Mouse (Mus musculus) lung, embryonic 16.5 days (tissue): ENCODE data around the gene Nicn1. TPM values are rescaled to one million over a fixed set of nuclear protein-coding genes. Genes with fewer than 3 reads are reported as not detected.

Experiments used
- ATAC-seq: fragments of 200-750 bp; cut with Nextera tagmentation; 2 replicates; pipeline ENCODE4 v1.8.0; 2017; ENCODE audit warnings: low read depth, mild to moderate bottlenecking, moderate library complexity
- H3K27ac ChIP-seq: fragments of 300-500 bp; sonication (generic); 2 replicates; pipeline ENCODE4 v1.5.1; 2014; ENCODE audit warnings: mild to moderate bottlenecking, control low read depth, low read length
- H3K27me3 ChIP-seq: fragments of 300-500 bp; sonication (generic); 2 replicates; pipeline ENCODE4 v1.6.1; 2014; ENCODE audit warnings: low read depth, low read length, mixed read lengths; ENCODE audit not compliant: control insufficient read depth, insufficient read depth
- H3K36me3 ChIP-seq: fragments of 300-500 bp; sonication (generic); 2 replicates; pipeline ENCODE4 v1.6.1; 2014; ENCODE audit warnings: low read length; ENCODE audit not compliant: control insufficient read depth, insufficient read depth
- H3K4me1 ChIP-seq: fragments of 300-500 bp; sonication (generic); replicated peaks from 2 replicates; pipeline ENCODE4 v1.6.1; 2014; ENCODE audit warnings: low read length, mixed read lengths; ENCODE audit not compliant: control insufficient read depth, insufficient read depth
- H3K4me2 ChIP-seq: fragments of 300-500 bp; sonication (generic); 2 replicates; pipeline ENCODE4 v1.6.1; 2014; ENCODE audit warnings: low read depth, low read length, control low read depth
- H3K4me3 ChIP-seq: fragments of 300-500 bp; sonication (generic); 2 replicates; pipeline ENCODE4 v1.5.1; 2014; ENCODE audit warnings: mild to moderate bottlenecking, low read length, control low read depth
- H3K9ac ChIP-seq: fragments of 300-500 bp; sonication (generic); 2 replicates; pipeline ENCODE4 v1.6.1; 2014; ENCODE audit warnings: low read length, control low read depth
- H3K9me3 ChIP-seq: fragments of 300-500 bp; sonication (generic); 2 replicates; pipeline ENCODE4 v1.6.1; 2016; ENCODE audit warnings: low read length; ENCODE audit not compliant: control insufficient read depth
- WGBS: fragments of 180-500 bp; shearing (Covaris S2); extraction: QIAGEN DNeasy Blood & Tissue Kit; methylation state at CpG from one replicate; pipeline ENCODE4 v1.1.7; 2014; 5-methylcytosine and 5-hydroxymethylcytosine counted together
- polyA plus RNA-seq: library from polyadenylated mRNA; unstranded; fragments of >200 nt; fragmentation: Nextera tagmentation; extraction: Ambion mirVana; gene quantifications from 2 replicates; pipeline ENCODE4 v1.2.1, GENCODE M21; 2015

Nicn1 gene
- polyA plus RNA-seq, 1 experiment from 2014 or later, result 36.8 TPM

DNA sequence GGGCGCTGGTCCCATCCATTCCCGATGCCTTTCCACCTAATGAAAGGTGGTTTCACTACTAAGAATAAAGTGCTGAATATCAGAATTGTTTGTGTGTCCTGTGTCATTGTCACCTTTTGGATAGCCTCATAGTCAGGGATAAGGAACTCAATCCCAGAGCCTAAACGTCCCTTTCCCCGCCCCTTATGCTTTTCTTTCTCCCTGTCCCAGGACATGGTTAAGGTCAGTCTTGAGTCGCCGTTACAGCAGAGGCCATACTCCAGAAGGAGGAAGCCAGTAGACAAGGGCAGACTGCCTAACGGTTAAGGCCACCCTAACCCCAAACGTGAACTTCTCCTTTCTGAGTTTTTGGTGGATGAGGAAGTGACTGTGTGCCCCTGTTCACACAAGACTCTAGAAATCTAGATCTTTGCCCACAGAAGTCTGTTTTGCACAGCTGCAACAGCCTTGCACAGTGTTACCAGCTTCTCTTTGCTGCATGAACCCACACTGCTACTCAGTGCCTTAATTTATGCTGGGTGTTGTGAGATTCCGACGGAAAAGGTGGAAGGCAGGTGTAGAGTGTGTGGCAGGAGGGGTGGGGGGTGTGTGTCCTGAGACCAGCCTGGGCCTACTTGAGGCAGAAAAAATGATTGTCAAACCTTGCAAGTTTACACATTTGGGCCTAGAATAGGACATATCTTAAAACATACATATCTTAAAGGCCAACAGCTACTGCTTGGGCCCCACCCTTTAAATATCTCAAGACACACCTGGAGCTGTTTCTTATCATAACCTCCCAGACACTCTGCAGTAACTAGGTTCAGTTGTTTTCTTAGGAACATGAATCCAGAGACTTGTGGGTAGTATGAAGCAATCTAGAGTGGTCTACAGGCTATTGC, 50.3 kb downstream of the Nicn1 start:
- H3K36me3 ChIP-seq, result peaks cover 11% of the 10 kb centered on the region
- H3K27me3 ChIP-seq, result no peaks in the 10 kb centered on the region
- H3K4me2 ChIP-seq, result peak overlapping the region; percentile 68
- no peaks in the 10 kb centered on the region for H3K9me3 ChIP-seq
- peak overlapping the region; percentile 93 for H3K9ac ChIP-seq
- peak overlapping the region; percentile 65 for H3K4me3 ChIP-seq
- peak overlapping the region; percentile 95 for H3K27ac ChIP-seq
- no peak for ATAC-seq
- H3K4me1 ChIP-seq, result peaks cover 28% of the 10 kb centered on the region
- 37% methylated on average over 10 of the region's 10 CpGs for WGBS

DNA sequence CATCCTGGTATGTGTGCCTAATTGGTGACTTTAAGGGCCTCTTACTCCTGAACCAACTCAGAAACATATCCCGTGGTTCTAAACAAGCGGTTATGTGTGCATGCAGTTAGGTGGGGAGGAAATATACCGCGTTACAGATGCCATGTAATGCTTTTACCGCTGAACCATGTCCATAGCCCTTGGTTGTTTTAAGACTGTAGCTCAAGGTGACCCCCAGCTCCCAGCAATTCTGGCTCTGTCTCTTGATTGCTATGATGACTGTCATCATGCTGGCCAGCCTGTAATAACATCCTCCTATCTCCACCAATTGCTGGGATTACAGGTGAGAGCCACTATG, 50.9 kb downstream of the Nicn1 start:
- Histone ChIP-seq H3K9ac (0 out of 2 replicates have a peak overlapping the region, but pooled peaks have one; percentile 93), H3K36me3 (peaks cover 6% of the 10 kb centered on the region), H3K27ac (peak overlapping the region; percentile 59), H3K4me3 (peak overlapping the region; percentile 65; the same call in 1 of the 2 replicates), H3K27me3 (no peaks in the 10 kb centered on the region), H3K4me1 (peaks cover 28% of the 10 kb centered on the region), H3K9me3 (no peaks in the 10 kb centered on the region), H3K4me2 (peak overlapping the region; percentile 68)
- 82% methylated on average over 5 of the region's 5 CpGs for WGBS
- no peak for ATAC-seq

DNA sequence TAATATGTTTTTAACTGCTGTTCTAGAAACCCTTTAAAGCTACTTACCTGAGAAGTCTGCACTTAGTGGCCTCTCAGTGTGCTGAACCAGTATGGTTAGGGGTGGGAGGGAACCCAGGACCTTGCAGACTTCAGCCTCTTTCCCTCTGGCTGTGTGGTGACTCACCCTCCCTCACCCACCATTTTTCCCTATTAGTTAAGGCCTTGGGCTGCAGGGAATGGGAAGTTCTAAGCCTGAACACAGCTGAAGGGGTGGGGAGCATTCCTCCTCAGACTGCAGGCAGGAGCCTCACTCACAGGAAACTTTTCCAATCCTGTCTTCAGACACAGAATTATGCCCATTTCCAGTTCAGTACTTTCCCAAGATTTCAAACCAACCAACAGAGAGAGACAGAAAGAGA, 51.6 kb downstream of the Nicn1 start:
- peaks cover 29% of the 10 kb centered on the region for H3K4me1 ChIP-seq
- H3K4me3 ChIP-seq, result no peak overlapping the region
- peaks cover 4% of the 10 kb centered on the region for H3K36me3 ChIP-seq
- H3K9ac ChIP-seq, result no peak overlapping the region
- H3K27me3 ChIP-seq, result no peaks in the 10 kb centered on the region
- no peak for ATAC-seq
- peak overlapping the region; percentile 28; the same call in 1 of the 2 replicates for H3K27ac ChIP-seq
- H3K9me3 ChIP-seq, result no peaks in the 10 kb centered on the region
- H3K4me2 ChIP-seq, result no peak overlapping the region

DNA sequence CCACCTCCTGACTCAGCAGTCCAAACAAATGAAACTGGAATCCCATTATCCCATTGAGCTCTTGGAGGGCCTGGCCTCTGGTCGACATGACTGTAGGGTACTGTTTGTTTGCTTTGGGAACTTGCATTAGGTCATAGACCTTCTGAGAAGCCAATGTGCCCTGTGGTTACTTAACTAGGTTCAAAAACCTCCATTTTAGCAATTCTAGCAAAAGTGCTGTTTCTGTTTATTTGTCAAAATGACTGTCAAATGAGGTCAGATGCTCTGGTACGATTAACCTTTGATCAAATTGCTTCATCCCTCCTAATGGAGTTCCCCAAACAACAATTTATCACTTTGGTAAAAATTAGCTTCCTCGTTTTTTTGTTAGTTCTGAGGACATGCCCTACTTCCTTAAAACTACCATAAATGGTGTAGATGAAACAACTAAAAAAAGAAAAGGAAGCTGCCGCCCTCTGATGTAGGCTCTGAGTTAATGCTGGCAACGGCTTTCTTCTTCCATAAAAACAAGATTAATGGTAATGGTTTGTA, 52.1 kb downstream of the Nicn1 start:
- Histone ChIP-seq H3K27me3 (no peaks in the 10 kb centered on the region), H3K9ac (no peak overlapping the region), H3K4me2 (no peak overlapping the region), H3K27ac (peak overlapping the region; percentile 51), H3K4me1 (peaks cover 31% of the 10 kb centered on the region), H3K4me3 (no peak overlapping the region), H3K36me3 (peaks cover 4% of the 10 kb centered on the region), H3K9me3 (no peaks in the 10 kb centered on the region)
- WGBS, result 26% methylated on average over 5 of the region's 5 CpGs
- no peak for ATAC-seq

DNA sequence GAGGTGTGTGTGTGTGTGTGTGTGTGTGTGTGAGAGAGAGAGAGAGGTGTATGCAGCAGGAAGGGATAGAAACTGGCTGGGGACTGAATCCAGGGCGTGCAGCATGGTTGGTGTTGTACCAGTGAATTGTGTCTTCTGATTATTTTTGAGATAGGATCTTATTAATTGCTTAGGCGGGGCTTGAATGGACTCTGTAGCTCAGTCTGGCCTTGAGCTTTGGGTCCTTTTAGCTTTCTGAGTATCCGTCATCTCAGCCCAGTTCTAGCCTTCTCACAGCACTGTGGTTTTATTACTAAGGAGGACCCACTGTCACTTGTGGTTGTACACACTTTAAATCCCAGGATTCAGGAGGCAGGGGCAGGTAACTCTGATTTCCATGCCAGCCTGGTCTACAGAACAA, 53.1 kb downstream of the Nicn1 start:
- Histone ChIP-seq H3K4me3 (no peak overlapping the region), H3K9ac (no peak overlapping the region), H3K4me1 (peaks cover 30% of the 10 kb centered on the region), H3K36me3 (peaks cover 2% of the 10 kb centered on the region; the same call in 1 of the 2 replicates), H3K9me3 (no peaks in the 10 kb centered on the region), H3K27me3 (no peaks in the 10 kb centered on the region), H3K4me2 (no peak overlapping the region), H3K27ac (no peak overlapping the region)
- no peak for ATAC-seq
- WGBS, result 75% methylated on average over 3 of the region's 3 CpGs

DNA sequence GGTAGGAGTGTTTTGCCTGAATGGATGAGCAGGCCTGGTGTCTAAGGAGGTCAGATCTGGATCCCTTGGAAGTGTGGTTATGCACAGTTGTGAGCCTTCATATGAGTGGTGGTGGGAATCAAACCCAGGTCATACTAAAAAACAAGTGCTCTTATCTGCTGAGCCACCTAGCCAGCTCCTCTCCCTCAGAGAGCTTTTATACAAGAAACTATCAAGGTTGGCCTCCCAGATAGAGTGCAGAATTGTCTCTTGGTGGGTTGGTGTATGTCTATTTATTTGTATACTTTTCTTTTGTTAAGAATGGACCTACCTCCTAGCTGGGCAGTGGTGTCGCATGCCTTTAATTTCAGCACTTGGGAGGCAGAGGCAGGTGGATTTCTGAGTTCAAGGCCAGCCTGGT, 53.6 kb downstream of the Nicn1 start:
- ATAC-seq, result no peak
- H3K9me3 ChIP-seq, result no peaks in the 10 kb centered on the region
- WGBS, result 100% methylated on average over 1 of the region's 1 CpGs
- H3K4me2 ChIP-seq, result no peak overlapping the region
- H3K4me1 ChIP-seq, result peaks cover 31% of the 10 kb centered on the region
- no peaks in the 10 kb centered on the region for H3K27me3 ChIP-seq
- H3K36me3 ChIP-seq, result peaks cover 2% of the 10 kb centered on the region; the same call in 1 of the 2 replicates
- H3K9ac ChIP-seq, result no peak overlapping the region
- H3K4me3 ChIP-seq, result no peak overlapping the region
- no peak overlapping the region for H3K27ac ChIP-seq

DNA sequence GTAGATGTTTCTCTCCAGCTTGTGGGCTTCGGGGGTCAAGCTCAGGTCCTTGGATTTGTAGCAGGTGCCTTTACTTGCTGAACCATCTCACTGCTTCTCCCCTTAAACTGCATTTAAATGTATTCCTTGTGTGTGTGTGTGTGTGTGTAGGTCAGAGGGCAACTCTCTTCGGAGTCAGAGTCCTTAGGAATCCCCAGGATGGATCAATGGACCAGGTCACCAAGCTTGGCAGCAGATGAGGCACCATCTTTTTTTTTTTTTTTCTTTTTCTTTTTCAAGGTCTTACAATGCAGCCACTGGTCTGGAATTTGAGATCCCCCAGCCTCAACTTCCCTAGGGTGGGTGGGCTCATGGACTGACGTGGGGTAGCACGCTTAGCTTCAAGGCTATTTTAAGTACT, 54.2 kb downstream of the Nicn1 start:
- WGBS, result 87% methylated on average over 4 of the region's 4 CpGs
- ATAC-seq, result no peak
- no peak overlapping the region for H3K4me3 ChIP-seq

More for the DNA sequence above, 54.2 kb downstream of the Nicn1 start:
- Histone ChIP-seq H3K9me3 (no peaks in the 10 kb centered on the region), H3K27me3 (no peaks in the 10 kb centered on the region), H3K27ac (no peak overlapping the region), H3K4me2 (no peak overlapping the region), H3K4me1 (peaks cover 33% of the 10 kb centered on the region), H3K36me3 (peaks cover 2% of the 10 kb centered on the region; the same call in 1 of the 2 replicates), H3K9ac (no peak overlapping the region)

Other genes with a start within 250 kb of the Nicn1 start
- gene Gmppb, start 241.2 kb upstream of the Nicn1 start, polyA plus RNA-seq, result 25.6 and 26.5 TPM in 2 replicates
- gene Amigo3, start 237.3 kb upstream of the Nicn1 start, polyA plus RNA-seq, result 2.5 and 3.0 TPM in 2 replicates
- gene Mst1, start 210.0 kb upstream of the Nicn1 start, polyA plus RNA-seq, result 0.41 and 1.2 TPM in 2 replicates
- gene Rnf123, start 207.1 kb upstream of the Nicn1 start, polyA plus RNA-seq, result 24.9 and 27.1 TPM in 2 replicates
- 53.1 and 59.9 TPM in 2 replicates for gene Apeh, start 195.8 kb upstream of the Nicn1 start, polyA plus RNA-seq
- gene Bsn, start 100.0 kb upstream of the Nicn1 start, polyA plus RNA-seq, result 0.26 and 0.30 TPM in 2 replicates
- gene Dag1, start 26.5 kb upstream of the Nicn1 start, polyA plus RNA-seq, result 124 and 141 TPM in 2 replicates
- 19.1 and 21.9 TPM in 2 replicates for gene Amt, start 6.4 kb downstream of the Nicn1 start, polyA plus RNA-seq
- 531 and 556 TPM in 2 replicates for gene Rhoa, start 15.7 kb downstream of the Nicn1 start, polyA plus RNA-seq
- gene Tcta, start 15.7 kb downstream of the Nicn1 start, polyA plus RNA-seq, result 38.0 and 41.8 TPM in 2 replicates
- gene Gpx1, start 48.5 kb downstream of the Nicn1 start, polyA plus RNA-seq, result 649 and 714 TPM in 2 replicates
- gene Usp4, start 57.4 kb downstream of the Nicn1 start, polyA plus RNA-seq, result 89.9 and 93.6 TPM in 2 replicates
- gene 1700102P08Rik, start 102.4 kb downstream of the Nicn1 start, polyA plus RNA-seq, result 0.41 and 0.64 TPM in 2 replicates
- 1.7 and 2.6 TPM in 2 replicates for gene Ccdc36, start 138.1 kb downstream of the Nicn1 start, polyA plus RNA-seq
- not detected in 2 replicates for gene BC048562, start 146.1 kb downstream of the Nicn1 start, polyA plus RNA-seq
- 50.7 and 58.0 TPM in 2 replicates for gene Ccdc71, start 170.1 kb downstream of the Nicn1 start, polyA plus RNA-seq
- gene Klhdc8b, start 171.2 kb downstream of the Nicn1 start, polyA plus RNA-seq, result 76.6 and 89.7 TPM in 2 replicates
- gene Lamb2, start 189.3 kb downstream of the Nicn1 start, polyA plus RNA-seq, result 86.0 and 95.5 TPM in 2 replicates
- 59.1 and 61.0 TPM in 2 replicates for gene Usp19, start 200.2 kb downstream of the Nicn1 start, polyA plus RNA-seq
- 97.4 and 107 TPM in 2 replicates for gene Qars, start 217.3 kb downstream of the Nicn1 start, polyA plus RNA-seq
- gene Qrich1, start 226.4 kb downstream of the Nicn1 start, polyA plus RNA-seq, result 108 and 118 TPM in 2 replicates